Mouse (Mus musculus): ENCODE results near the gene Plcg1.
A peak's percentile ranks its signal among the peaks of the same experiment; 100 is the strongest.

Plcg1 gene

DNA sequence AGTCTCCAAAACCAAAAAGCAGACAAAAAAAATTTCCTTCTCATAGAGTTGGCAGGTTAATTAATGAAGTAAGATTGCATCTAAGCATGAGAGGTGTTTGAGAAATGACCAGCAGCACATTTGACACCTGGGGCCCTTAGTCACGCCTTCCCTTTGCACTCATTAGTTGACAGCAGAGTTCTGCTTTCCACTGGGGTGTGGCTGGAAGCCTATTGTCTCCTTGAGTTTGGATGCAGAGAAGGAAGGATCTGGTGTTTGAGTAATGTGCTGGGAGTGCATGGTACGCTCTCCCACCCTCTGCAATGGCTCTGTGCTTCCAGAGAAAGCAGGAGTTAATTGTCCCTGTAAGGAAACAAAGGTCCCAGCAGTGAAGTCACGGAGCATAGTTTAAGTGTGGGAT is 5.4 kb downstream of the Plcg1 start:
- DNase-seq = no peak

GRCm38 (mm10) chr2:160738354-160738753 is 7.3 kb downstream of the Plcg1 start:
- DNase-seq = no peak

- no peak for DNase-seq
Observed at GRCm38 (mm10) chr2:160739647-160740356, 8.7 kb downstream of the Plcg1 start.

DNA sequence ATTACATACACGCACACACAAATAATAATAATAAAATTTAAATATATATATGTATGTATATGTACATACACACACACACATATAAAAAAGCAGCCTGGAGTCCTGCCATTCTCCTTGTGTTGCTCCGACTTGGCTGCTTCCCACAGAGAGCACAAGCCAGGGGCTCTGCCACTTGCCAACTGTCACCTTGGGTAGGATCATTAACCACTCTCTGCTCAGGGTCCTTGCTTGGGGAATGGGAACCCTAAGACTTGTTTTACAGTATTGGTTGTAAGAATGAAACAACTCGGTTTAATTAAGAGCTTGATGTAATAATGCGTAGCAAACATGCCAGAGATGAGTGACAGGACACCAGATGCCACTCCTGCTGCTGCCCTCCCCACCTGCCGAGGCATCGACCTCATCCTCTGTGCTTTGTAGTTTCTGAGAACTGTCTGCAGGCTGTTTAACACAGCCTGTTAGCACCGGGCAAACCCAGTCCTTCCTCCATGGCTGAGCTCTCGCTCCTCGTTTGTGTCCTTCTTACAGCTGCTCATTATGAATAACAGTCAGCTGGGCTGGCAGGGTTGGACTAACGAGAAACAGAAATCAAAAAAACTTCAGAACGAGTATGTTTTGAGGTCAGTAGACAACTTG is 9.5 kb downstream of the Plcg1 start:
- no peak for DNase-seq

DNA sequence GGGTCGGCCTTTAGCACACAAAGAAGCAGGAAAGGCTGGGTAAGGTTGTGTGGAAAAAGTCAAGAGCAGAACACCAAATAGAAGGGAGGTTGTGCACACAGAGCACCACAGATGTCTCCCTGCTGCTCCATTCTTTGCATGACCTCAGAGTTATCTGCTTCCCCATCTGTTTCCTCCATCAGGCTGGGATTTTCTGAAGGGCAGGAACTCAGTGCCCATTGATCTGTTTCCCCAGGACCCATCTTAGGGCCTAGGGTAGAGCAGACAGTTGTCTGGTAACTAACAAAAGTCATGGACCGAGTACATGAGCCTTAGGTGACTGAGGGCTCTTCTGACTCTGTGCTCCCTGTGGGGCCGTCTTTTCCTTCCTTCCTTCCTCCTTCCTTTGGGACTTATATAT is 10.5 kb downstream of the Plcg1 start:
- DNase-seq = no peak

DNA sequence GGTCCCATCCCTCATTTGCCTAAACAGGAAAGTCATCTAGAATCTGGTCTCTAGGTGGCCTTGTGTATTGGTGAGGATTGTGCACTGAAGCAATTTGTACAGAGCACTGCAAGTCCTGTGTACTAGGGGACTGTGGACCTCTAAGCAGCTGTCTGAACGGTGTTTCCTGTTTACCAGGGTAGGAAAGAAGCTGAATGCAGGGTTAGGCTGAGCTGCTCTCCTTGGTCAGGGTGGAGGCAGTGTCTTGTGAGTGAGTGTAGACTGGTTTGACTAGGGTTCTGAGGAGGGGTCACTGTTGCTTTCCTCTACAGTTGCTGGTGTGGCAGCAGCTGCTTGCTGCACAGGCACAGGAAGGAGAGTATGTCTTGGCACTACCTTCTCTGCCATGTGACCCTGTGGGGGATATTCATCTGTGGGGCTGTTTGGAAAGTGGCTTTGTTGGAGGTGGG is 11.1 kb downstream of the Plcg1 start:
- DNase-seq = no peak

DNA sequence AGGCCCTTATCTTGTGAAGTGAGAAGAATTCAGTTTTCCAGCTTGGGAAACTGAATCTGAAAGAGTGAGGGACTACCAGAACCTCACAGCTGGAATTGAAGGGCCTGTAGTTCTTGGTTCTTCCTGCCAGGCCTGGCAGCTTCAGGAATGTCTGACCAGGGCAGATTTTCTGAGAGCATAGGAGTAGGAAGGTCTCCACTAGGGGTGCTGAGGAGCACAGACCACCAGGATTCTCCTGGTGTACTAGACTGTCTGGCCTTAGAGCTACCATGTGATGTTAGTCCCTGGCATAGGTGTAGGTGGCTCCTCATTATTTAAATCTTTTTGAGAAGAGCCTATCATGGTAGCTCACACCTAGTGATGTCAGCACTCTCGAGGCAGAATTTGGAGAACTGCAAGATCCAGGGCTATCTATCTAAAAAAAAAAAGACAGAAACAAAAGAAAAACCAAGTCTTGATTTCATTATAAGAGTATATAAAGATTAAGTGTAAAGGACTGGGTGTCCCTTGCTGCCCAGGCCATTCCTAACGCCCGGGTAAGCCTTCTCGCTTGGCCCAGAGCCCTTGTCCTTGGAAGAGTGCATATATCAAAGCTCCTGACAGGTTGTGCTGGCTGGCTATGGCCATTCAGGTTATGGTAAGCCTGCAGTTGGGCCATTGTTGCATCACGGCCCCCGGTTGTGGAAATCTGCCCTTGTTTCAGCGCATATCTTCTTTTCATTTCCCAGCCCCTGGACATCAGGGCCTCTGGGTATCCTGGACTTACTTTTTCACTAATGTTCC is 13.1 kb downstream of the Plcg1 start:
- peak; percentile 74 for DNase-seq

- DNase-seq = no peak
Observed at GRCm38 (mm10) chr2:160744823-160745210, 13.7 kb downstream of the Plcg1 start.

GRCm38 (mm10) chr2:160745497-160745896 is 14.4 kb downstream of the Plcg1 start:
- DNase-seq = no peak

GRCm38 (mm10) chr2:160746637-160747036 is 15.5 kb downstream of the Plcg1 start:
- DNase-seq = no peak

DNA sequence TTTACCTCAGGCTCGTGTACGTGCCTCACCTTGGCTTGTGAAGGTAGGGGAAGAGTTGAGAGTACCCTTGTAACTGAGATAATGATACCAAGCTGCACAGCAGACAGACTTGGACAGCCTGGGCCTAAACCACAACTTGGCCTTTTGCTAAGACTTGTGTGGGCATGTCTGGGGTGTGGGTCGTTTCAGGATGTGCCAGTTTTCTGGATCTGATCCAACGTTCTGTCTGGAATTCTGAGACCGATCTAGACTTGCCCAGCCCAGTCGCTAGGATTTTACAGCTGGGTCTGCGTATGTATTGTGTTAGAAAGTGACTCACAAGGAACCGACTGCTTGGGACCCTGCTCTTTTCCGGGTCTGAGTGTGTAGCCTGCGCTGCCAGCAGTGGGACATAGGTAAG is 16.0 kb downstream of the Plcg1 start:
- no peak for DNase-seq

DNA sequence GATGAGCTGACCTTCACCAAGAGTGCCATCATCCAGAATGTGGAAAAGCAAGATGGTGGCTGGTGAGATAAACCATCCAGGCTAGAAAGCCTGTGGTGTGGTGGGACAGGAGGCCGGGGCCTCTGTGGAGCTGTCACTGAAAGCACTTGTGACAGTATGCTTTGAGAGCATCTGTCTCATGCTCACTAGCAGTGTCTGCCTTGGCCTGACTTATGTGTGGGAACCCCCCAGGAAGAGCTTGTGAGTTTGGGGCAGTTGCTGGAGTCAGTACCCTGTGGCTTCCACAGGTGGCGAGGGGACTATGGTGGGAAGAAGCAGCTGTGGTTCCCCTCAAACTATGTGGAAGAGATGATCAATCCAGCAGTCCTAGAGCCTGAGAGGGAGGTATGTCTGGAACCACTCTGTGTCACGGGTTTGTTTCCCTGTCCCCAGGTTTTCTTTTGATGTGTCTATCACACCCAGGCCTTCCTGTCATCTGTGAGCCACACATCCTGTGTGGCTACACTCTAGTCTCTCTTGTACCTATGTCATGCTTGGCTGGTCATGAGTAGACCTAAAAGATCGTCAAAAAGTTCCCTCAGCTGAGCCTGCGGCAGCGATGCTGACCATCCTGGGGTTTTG is 25.6 kb downstream of the Plcg1 start:
- DNase-seq = no peak

- DNase-seq = peak; percentile 76
Observed at GRCm38 (mm10) chr2:160760433-160761184, 29.5 kb downstream of the Plcg1 start.

GRCm38 (mm10) chr2:160763816-160764215 is 32.7 kb downstream of the Plcg1 start:
- no peak for DNase-seq

DNA sequence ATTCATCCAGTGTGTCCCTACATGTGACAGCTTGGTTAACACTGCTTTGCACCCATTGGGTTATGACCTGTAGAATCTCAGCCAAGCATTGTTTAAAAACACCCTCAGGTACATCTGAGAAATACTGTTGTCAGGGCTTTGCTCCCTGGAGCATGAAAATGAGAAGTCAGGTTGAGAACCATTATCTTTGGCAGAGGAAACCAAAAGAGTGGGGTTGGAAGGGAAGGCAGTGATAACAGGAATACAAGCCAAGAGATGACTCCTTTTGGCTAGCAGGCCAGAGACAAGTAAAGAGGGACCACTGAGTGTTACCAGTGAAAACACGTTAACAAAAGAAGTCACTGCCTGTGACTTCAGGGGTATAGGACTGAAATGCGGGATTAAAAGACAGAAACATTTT is 33.3 kb downstream of the Plcg1 start:
- no peak for DNase-seq

DNA sequence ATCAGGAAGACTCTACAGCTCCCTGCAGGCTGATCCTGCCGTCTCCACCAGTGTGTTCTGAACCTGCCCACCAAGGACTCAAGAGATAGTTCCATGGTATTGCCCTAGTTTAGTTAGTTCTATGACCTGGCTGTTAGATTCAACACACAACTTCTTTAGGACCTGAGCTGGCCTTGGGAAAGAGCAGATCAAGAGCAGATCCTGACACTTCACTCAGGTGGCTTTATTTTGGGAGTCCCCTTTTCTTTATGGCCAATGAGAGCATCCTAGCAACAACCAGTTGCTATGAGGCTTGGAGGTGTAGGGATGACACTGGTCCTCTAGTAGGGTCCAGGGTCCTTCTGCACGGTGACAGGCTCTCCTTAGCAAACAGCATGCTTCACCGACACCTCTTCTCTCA is 34.0 kb downstream of the Plcg1 start:
- no peak for DNase-seq

DNA sequence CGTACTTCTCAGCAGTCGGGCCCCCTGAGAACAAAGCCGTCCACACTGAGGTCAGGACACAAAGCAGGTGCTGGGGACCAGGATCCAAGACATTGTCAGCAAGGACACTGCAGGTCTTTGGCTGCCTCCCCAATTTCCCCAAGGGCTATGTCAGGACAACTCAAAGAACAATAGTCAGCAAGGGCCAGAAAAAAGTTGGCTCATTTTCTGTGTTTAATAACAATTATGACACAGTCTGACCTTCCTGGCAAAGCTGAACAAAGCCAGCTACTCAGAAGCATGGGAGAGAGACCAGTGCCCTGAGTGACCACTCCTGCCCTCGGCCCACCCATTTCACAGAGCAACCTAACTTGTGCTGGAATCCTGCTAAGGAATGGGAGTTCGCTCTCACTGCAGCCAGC is 35.3 kb downstream of the Plcg1 start:
- peak; percentile 51 for DNase-seq

GRCm38 (mm10) chr2:160767201-160767600 is 36.1 kb downstream of the Plcg1 start:
- no peak for DNase-seq

DNA sequence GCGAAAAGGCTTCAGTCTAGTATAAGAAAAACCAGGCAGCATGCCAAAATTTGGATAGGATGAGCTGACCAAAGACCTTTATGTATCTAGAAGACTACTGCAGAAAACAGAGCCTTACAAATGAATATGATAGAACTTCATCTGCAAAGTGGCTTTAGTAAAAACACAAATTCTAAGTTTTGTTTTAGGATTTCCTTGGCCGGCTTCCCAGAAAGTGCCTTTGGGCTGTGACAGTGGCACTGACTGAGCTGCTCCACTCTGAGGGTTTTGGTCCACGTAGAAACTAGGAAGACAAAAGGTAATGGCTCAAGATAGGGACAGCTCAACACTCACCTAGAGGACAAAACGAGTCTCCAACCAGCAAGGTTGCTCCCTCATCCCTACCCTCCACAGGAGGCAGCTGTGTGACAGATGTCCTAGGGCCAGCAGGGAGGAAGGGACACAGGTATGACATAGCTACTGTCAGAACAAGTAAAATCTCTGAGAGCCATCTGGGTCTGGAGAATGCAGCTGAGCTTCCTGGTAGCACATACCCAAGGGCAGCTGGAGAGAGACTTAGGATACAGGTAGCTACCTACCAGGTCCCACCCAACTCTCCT is 37.1 kb downstream of the Plcg1 start:
- DNase-seq = no peak

DNA sequence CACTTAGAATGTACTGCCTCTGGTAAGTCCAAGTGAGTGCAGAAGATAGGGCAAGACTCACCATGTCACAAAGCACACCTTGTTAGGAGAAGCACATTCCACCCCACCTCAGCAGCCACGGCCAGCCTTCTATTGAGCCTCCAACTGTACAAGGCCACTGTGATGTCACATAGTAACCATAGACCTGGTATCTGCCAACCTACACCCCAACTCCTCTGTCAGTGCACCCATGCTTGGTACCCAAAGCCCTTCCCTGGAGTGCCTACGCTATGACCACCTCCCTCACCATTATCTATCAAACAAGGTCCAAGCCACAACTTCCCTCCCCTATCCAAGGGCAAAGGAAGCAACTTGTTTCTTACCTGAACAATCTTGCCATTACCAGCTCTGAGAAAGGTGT is 37.9 kb downstream of the Plcg1 start:
- no peak for DNase-seq

- DNase-seq = no peak
Observed at GRCm38 (mm10) chr2:160770409-160770808, 39.3 kb downstream of the Plcg1 start.

GRCm38 (mm10) chr2:160770871-160771270 is 39.8 kb downstream of the Plcg1 start:
- DNase-seq = no peak

Data from kidney, adult 18-20 months (tissue).